Mouse (Mus musculus) erythroblast, embryonic 14.5 days (primary cell): ENCODE data around the gene Fmo4.

Source experiments
- GATA1 ChIP-seq: IDR thresholded peaks from 2 replicates; pipeline ENCODE4 v1.6.1; 2012; ENCODE audit warnings: low read length, inconsistent platforms, mixed read lengths
- TAL1 ChIP-seq: IDR thresholded peaks from 3 replicates; pipeline ENCODE4 v1.6.1; 2012; ENCODE audit warnings: low read length, inconsistent platforms, mixed read lengths

DNA sequence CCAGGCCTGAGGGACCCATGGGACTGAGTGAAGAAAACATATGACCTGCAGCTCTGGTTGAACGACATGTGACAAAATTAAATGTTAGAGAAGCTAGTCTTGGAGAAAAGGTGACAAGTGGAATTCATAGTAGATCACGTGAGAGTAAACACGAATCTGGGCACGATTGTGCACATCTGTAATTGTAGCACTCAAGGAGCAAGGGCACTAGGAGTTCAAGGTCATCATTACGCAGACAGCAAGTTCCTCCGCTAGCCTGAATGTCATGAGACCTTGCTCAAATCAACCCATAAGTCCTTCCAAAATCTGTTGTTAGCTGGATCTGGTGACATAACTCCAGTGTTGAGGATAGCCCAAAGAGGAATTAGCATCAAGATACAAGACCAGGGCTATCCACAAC, 25.2 kb upstream of the Fmo4 start:
- TF ChIP-seq GATA1 (no peak), TAL1 (no peak)
